Mouse (Mus musculus) lung, adult 2 months (tissue): Measurements from ENCODE around the gene Saysd1. TPM values are rescaled to one million over a fixed set of nuclear protein-coding genes. Genes with fewer than 3 reads are reported as not detected.

Source experiments
- DNase-seq: peaks from one replicate; pipeline ENCODE4 v3.0.0; 2022
- H3K4me1 ChIP-seq: fragments of 200-500 bp; 2 replicates; pipeline ENCODE4 v1.6.1; 2011; ENCODE audit warnings: low read length; ENCODE audit not compliant: control insufficient read depth, insufficient read depth
- H3K4me3 ChIP-seq: fragments of 200-500 bp; replicated peaks from 2 replicates; pipeline ENCODE3; 2011; ENCODE audit warnings: low read depth, mild to moderate bottlenecking, control low read depth, low read length; ENCODE audit errors: extremely low read depth
- CTCF ChIP-seq: fragments of 200-500 bp; IDR thresholded peaks from 2 replicates; pipeline ENCODE4 v1.5.1; 2011; ENCODE audit warnings: mild to moderate bottlenecking, low read length, control low read depth; ENCODE audit not compliant: insufficient read depth
- POLR2A ChIP-seq: fragments of 200-500 bp; IDR thresholded peaks from 2 replicates; pipeline ENCODE4 v1.6.1; 2011; ENCODE audit warnings: low read depth, mild to moderate bottlenecking, control low read depth, low read length, borderline replicate concordance; ENCODE audit errors: extremely low read depth
- WGBS: fragments of 180-500 bp; shearing (Covaris S2); methylation state at CpG from one replicate; pipeline ENCODE4 v1.1.7; 2018; 5-methylcytosine and 5-hydroxymethylcytosine counted together
- polyA plus RNA-seq: library from polyadenylated mRNA; depleted of rRNA; stranded (reverse); fragments of >200 nt; gene quantifications from 2 replicates; pipeline ENCODE4 v1.2.3, GENCODE M21; 2012

The Saysd1 gene
- polyA plus RNA-seq, 1 experiment: 9.9 TPM

GRCm38 (mm10) chr14:20168478-20168877 is 30.1 kb upstream of the Saysd1 start:
- Histone ChIP-seq H3K4me3 (no peak overlapping the region), H3K4me1 (peaks cover 4% of the 10 kb centered on the region)
- 91% methylated on average over 1 of the region's 1 CpGs for WGBS
- no peak for DNase-seq
- no peak for TF ChIP-seq POLR2A

GRCm38 (mm10) chr14:20168054-20168453 is 29.7 kb upstream of the Saysd1 start:
- 92% methylated on average over 2 of the region's 2 CpGs for WGBS
- Histone ChIP-seq H3K4me3 (no peak overlapping the region), H3K4me1 (peaks cover 2% of the 10 kb centered on the region; the same call in 1 of the 2 replicates)
- no peak for DNase-seq
- TF ChIP-seq CTCF (no peak), POLR2A (no peak)

- Histone ChIP-seq H3K4me3 (no peak overlapping the region), H3K4me1 (no peaks in the 10 kb centered on the region; the same call in 1 of the 2 replicates)
- TF ChIP-seq POLR2A (no peak), CTCF (no peak)
- peak; percentile 45 for DNase-seq
- whole genome bisulfite sequencing: 56% methylated on average over 1 of the region's 1 CpGs
These were observed 27.1 kb upstream of the Saysd1 start for GRCm38 (mm10) chr14:20165413-20165812.

GRCm38 (mm10) chr14:20164438-20164837 is 26.1 kb upstream of the Saysd1 start:
- 71% methylated on average over 7 of the region's 7 CpGs for WGBS
- TF ChIP-seq CTCF (no peak), POLR2A (no peak)
- Histone ChIP-seq H3K4me1 (peaks cover 4% of the 10 kb centered on the region; the same call in 1 of the 2 replicates), H3K4me3 (no peak overlapping the region)
- DNase-seq: no peak

GRCm38 (mm10) chr14:20162686-20163085 is 24.4 kb upstream of the Saysd1 start:
- Histone ChIP-seq H3K4me1 (peaks cover 4% of the 10 kb centered on the region; the same call in 1 of the 2 replicates), H3K4me3 (no peak overlapping the region)
- DNase-seq: no peak
- TF ChIP-seq POLR2A (no peak), CTCF (no peak)
- WGBS: 44% methylated on average over 6 of the region's 6 CpGs

GRCm38 (mm10) chr14:20158727-20159681 is 20.7 kb upstream of the Saysd1 start:
- H3K4me1 ChIP-seq: peaks cover 4% of the 10 kb centered on the region; the same call in 1 of the 2 replicates
- TF ChIP-seq CTCF: no peak
- TF ChIP-seq POLR2A: no peak
- WGBS: 49% methylated on average over 8 of the region's 8 CpGs
- no peak overlapping the region for H3K4me3 ChIP-seq
- no peak for DNase-seq

GRCm38 (mm10) chr14:20157595-20157994 is 19.3 kb upstream of the Saysd1 start:
- WGBS: 79% methylated on average over 10 of the region's 10 CpGs
- H3K4me1 ChIP-seq: peaks cover 4% of the 10 kb centered on the region; the same call in 1 of the 2 replicates
- H3K4me3 ChIP-seq: no peak overlapping the region
- no peak for DNase-seq
- no peak for TF ChIP-seq POLR2A
- TF ChIP-seq CTCF: no peak

GRCm38 (mm10) chr14:20155718-20156117 is 17.4 kb upstream of the Saysd1 start:
- Histone ChIP-seq H3K4me1 (peaks cover 4% of the 10 kb centered on the region; the same call in 1 of the 2 replicates), H3K4me3 (no peak overlapping the region)
- DNase-seq: no peak
- TF ChIP-seq POLR2A (no peak), CTCF (no peak)
- 75% methylated on average over 10 of the region's 10 CpGs for WGBS

GRCm38 (mm10) chr14:20154937-20155336 is 16.6 kb upstream of the Saysd1 start:
- no peak for DNase-seq
- peaks cover 4% of the 10 kb centered on the region; the same call in 1 of the 2 replicates for H3K4me1 ChIP-seq
- WGBS: 64% methylated on average over 4 of the region's 4 CpGs
- no peak overlapping the region for H3K4me3 ChIP-seq
- TF ChIP-seq CTCF (no peak), POLR2A (no peak)

GRCm38 (mm10) chr14:20154245-20154644 is 15.9 kb upstream of the Saysd1 start:
- DNase-seq: no peak
- no peak overlapping the region for H3K4me3 ChIP-seq
- TF ChIP-seq POLR2A (no peak), CTCF (no peak)
- H3K4me1 ChIP-seq: no peaks in the 10 kb centered on the region
- WGBS: 59% methylated on average over 7 of the region's 7 CpGs
